Mouse (Mus musculus): Measurements from ENCODE around the gene Cyth2. TPM values are rescaled to one million over a fixed set of nuclear protein-coding genes. Genes with fewer than 3 reads are reported as not detected.

The Cyth2 gene
- polyA plus RNA-seq (2012; rRNA removed) = 223 and 229 TPM in 2 replicates

GRCm38 (mm10) chr7:45813787-45814779 is at the start of gene Cyth2:
Gene Cyth2 (minus strand): TSS chr7:45814581.

GRCm38 (mm10) chr7:45830427-45831127 is 16.2 kb upstream of the Cyth2 start, which contains the start of gene Grwd1:
Gene Grwd1 (minus strand): TSS chr7:45830944.

GRCm38 (mm10) chr7:45824598-45824997 is 10.2 kb upstream of the Cyth2 start, which contains the start of gene Kcnj14:
Gene Kcnj14 (minus strand): TSS chr7:45824782.

GRCm38 (mm10) chr7:45784524-45785372 is 29.6 kb downstream of the Cyth2 start, which contains the start of gene Sult2b1:
Gene Sult2b1 (minus strand): TSS chr7:45784669.

GRCm38 (mm10) chr7:45783511-45784091 is 30.8 kb downstream of the Cyth2 start, which contains the start of gene Lmtk3:
Gene Lmtk3 (plus strand): TSS chr7:45783738.

Other genes with a start within 250 kb of the Cyth2 start
- gene Bcat2, start 244.4 kb downstream of the Cyth2 start, polyA plus RNA-seq (2012; rRNA removed) = 36.4 and 37.4 TPM in 2 replicates
- gene Fgf21, start 199.1 kb downstream of the Cyth2 start, polyA plus RNA-seq (2012; rRNA removed) = not detected in 2 replicates
- gene Fut1, start 197.3 kb downstream of the Cyth2 start, polyA plus RNA-seq (2012; rRNA removed) = 0.04 and 0.21 TPM in 2 replicates
- 0.10 and 0.19 TPM in 2 replicates for gene Izumo1, start 192.8 kb downstream of the Cyth2 start, polyA plus RNA-seq (2012; rRNA removed)
- 15.5 and 16.0 TPM in 2 replicates for gene Rasip1, start 187.1 kb downstream of the Cyth2 start, polyA plus RNA-seq (2012; rRNA removed)
- gene Mamstr, start 174.6 kb downstream of the Cyth2 start, polyA plus RNA-seq (2012; rRNA removed) = 2.7 and 4.2 TPM in 2 replicates
- 0.06 and 0.07 TPM in 2 replicates for gene Fut2, start 148.2 kb downstream of the Cyth2 start, polyA plus RNA-seq (2012; rRNA removed)
- gene Ntn5, start 130.6 kb downstream of the Cyth2 start, polyA plus RNA-seq (2012; rRNA removed) = 0.48 and 0.64 TPM in 2 replicates
- gene Sec1, start 120.2 kb downstream of the Cyth2 start, polyA plus RNA-seq (2012; rRNA removed) = 0.43 and 0.63 TPM in 2 replicates
- gene Car11, start 114.7 kb downstream of the Cyth2 start, polyA plus RNA-seq (2012; rRNA removed) = 162 and 178 TPM in 2 replicates
- 12.3 and 12.4 TPM in 2 replicates for gene Dbp, start 109.5 kb downstream of the Cyth2 start, polyA plus RNA-seq (2012; rRNA removed)
- gene Rpl18, start 99.1 kb downstream of the Cyth2 start, polyA plus RNA-seq (2012; rRNA removed) = 517 and 597 TPM in 2 replicates
- gene Sphk2, start 96.6 kb downstream of the Cyth2 start, polyA plus RNA-seq (2012; rRNA removed) = 24.6 and 26.1 TPM in 2 replicates
- 0.25 and 0.30 TPM in 2 replicates for gene Fam83e, start 93.4 kb downstream of the Cyth2 start, polyA plus RNA-seq (2012; rRNA removed)
- not detected in 2 replicates for gene Spaca4, start 88.8 kb downstream of the Cyth2 start, polyA plus RNA-seq (2012; rRNA removed)
- gene Lmtk3, start 30.8 kb downstream of the Cyth2 start, polyA plus RNA-seq (2012; rRNA removed) = 215 and 251 TPM in 2 replicates
- gene Sult2b1, start 29.9 kb downstream of the Cyth2 start, polyA plus RNA-seq (2012; rRNA removed) = 6.0 and 6.2 TPM in 2 replicates
- gene Kcnj14, start 10.2 kb upstream of the Cyth2 start, polyA plus RNA-seq (2012; rRNA removed) = 2.0 and 2.3 TPM in 2 replicates
- 21.7 and 23.2 TPM in 2 replicates for gene Grwd1, start 16.4 kb upstream of the Cyth2 start, polyA plus RNA-seq (2012; rRNA removed)
- gene Kdelr1, start 58.2 kb upstream of the Cyth2 start, polyA plus RNA-seq (2012; rRNA removed) = 182 and 199 TPM in 2 replicates
- 23.7 and 25.3 TPM in 2 replicates for gene Grin2d, start 63.8 kb upstream of the Cyth2 start, polyA plus RNA-seq (2012; rRNA removed)
- gene Syngr4, start 82.1 kb upstream of the Cyth2 start, polyA plus RNA-seq (2012; rRNA removed) = 0.15 and 0.18 TPM in 2 replicates
- gene Tmem143, start 82.4 kb upstream of the Cyth2 start, polyA plus RNA-seq (2012; rRNA removed) = 21.2 and 24.5 TPM in 2 replicates
- 21.5 and 25.1 TPM in 2 replicates for gene Emp3, start 106.8 kb upstream of the Cyth2 start, polyA plus RNA-seq (2012; rRNA removed)
- gene Ccdc114, start 109.5 kb upstream of the Cyth2 start, polyA plus RNA-seq (2012; rRNA removed) = 6.0 and 7.1 TPM in 2 replicates
- 1.2 and 1.3 TPM in 2 replicates for gene Abcc6, start 215.7 kb upstream of the Cyth2 start, polyA plus RNA-seq (2012; rRNA removed)
- 41.8 and 44.8 TPM in 2 replicates for gene Nomo1, start 219.1 kb upstream of the Cyth2 start, polyA plus RNA-seq (2012; rRNA removed)